Mouse (Mus musculus) fat pad, adult 2 months (tissue): Measurements from ENCODE around the gene Tnfsf15.

ENCODE experiments used
- DNase-seq: peaks from one replicate; pipeline ENCODE4 v3.0.0-alpha.2; 2011; ENCODE audit warnings: low read depth, low spot score; ENCODE audit errors: extremely low read depth

The Tnfsf15 gene

GRCm38 (mm10) chr4:63742763-63743371 lies 2.0 kb downstream of the Tnfsf15 start:
- no peak for DNase-seq

- no peak for DNase-seq
These were observed 2.8 kb downstream of the Tnfsf15 start for GRCm38 (mm10) chr4:63742101-63742500.

GRCm38 (mm10) chr4:63740761-63741160 lies 4.2 kb downstream of the Tnfsf15 start:
- no peak for DNase-seq

- no peak for DNase-seq
These were observed 4.9 kb downstream of the Tnfsf15 start for GRCm38 (mm10) chr4:63740001-63740400.

GRCm38 (mm10) chr4:63739524-63739923 lies 5.4 kb downstream of the Tnfsf15 start:
- no peak for DNase-seq

- DNase-seq, result no peak
These were observed 6.4 kb downstream of the Tnfsf15 start for GRCm38 (mm10) chr4:63738364-63738997.

- no peak for DNase-seq
These were observed 13.6 kb downstream of the Tnfsf15 start for GRCm38 (mm10) chr4:63731299-63731698.

GRCm38 (mm10) chr4:63726727-63727126 lies 18.2 kb downstream of the Tnfsf15 start:
- no peak for DNase-seq

GRCm38 (mm10) chr4:63725981-63726380 lies 18.9 kb downstream of the Tnfsf15 start:
- peak; percentile 96 for DNase-seq

- no peak for DNase-seq
These were observed 26.8 kb downstream of the Tnfsf15 start for GRCm38 (mm10) chr4:63717922-63718643.

GRCm38 (mm10) chr4:63711886-63712285 lies 33.0 kb downstream of the Tnfsf15 start:
- DNase-seq, result no peak

- no peak for DNase-seq
These were observed 34.3 kb downstream of the Tnfsf15 start for GRCm38 (mm10) chr4:63710431-63711220.

GRCm38 (mm10) chr4:63706279-63706971 lies 38.5 kb downstream of the Tnfsf15 start:
- DNase-seq, result no peak

- DNase-seq, result no peak
These were observed 40.7 kb downstream of the Tnfsf15 start for GRCm38 (mm10) chr4:63704232-63704631.

GRCm38 (mm10) chr4:63703686-63704085 lies 41.2 kb downstream of the Tnfsf15 start:
- DNase-seq, result no peak

- DNase-seq, result no peak
These were observed 42.8 kb downstream of the Tnfsf15 start for GRCm38 (mm10) chr4:63702006-63702704.

- no peak for DNase-seq
These were observed 45.2 kb downstream of the Tnfsf15 start for GRCm38 (mm10) chr4:63699749-63700148.

GRCm38 (mm10) chr4:63696921-63697320 lies 48.0 kb downstream of the Tnfsf15 start:
- no peak for DNase-seq

GRCm38 (mm10) chr4:63692351-63692750 lies 52.6 kb downstream of the Tnfsf15 start:
- no peak for DNase-seq

- no peak for DNase-seq
These were observed 57.5 kb downstream of the Tnfsf15 start for GRCm38 (mm10) chr4:63687429-63687828.
